Mouse (Mus musculus) 3134 (cell line): ENCODE data around the gene Atp8b4.
A peak's percentile ranks its signal among the peaks of the same experiment; 100 is the strongest.

Experiments
- DNase-seq: peaks from one replicate; pipeline ENCODE4 v3.0.0-alpha.2; 2011; ENCODE audit warnings: low spot score; ENCODE audit not compliant: insufficient read length; ENCODE audit errors: extremely low read depth

The Atp8b4 gene

DNA sequence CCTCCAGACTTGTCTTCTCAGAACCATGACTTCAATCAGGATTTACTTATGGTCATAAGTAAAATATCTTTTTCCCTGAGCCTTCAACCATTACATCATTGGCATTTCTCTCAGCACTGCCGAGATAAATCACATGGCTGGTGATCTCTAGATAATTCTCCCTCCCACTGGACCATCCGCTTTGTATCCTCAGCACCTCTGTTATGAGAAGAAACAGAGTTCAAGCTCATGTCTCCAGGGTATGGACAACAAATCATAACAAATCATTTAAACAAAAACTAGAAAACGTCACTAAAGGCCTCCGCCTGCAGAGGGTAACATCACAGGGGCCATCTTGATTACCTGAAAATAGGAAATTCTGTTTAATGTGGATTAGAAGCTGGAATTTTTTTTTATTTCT, 58.9 kb downstream of the Atp8b4 start:
- no peak for DNase-seq

DNA sequence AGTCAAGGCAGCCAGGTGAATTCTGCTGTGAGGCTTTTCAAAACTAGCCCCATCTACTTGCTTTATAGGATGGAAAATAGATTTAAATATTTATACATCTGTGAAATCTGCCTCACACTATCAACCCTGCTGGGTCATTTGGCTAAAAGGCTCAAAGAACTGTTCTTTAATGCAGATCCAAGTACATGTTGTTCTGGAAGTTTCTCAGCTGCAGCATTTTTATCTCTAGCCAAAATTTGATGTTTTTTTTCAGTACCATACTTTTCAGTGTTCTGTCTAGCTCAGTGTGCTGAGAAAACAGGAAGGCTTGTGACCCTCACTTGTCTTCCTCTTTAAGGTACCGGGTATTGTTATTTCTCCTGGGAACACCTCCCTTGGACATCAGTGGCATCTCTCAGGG, 65.8 kb downstream of the Atp8b4 start:
- no peak for DNase-seq

DNA sequence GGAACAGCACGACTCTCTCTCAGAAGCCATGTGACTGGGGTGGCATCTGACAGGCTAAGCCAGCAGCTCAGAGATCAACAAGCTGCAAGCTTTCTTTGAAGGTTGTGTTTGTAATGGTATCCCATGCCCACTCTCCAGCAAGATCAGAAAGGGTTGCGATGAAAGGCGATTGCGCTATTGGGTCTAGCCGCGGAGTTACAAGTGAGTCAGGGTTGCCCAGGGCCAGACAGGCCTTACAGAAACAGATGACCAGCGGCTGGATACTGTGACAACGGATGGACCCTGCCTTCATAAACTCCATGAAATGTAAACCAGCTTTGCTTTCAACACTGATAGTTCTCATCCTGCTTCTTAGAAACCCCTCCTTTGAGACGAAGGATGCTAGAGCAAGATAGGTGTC, 66.2 kb downstream of the Atp8b4 start:
- DNase-seq: no peak

DNA sequence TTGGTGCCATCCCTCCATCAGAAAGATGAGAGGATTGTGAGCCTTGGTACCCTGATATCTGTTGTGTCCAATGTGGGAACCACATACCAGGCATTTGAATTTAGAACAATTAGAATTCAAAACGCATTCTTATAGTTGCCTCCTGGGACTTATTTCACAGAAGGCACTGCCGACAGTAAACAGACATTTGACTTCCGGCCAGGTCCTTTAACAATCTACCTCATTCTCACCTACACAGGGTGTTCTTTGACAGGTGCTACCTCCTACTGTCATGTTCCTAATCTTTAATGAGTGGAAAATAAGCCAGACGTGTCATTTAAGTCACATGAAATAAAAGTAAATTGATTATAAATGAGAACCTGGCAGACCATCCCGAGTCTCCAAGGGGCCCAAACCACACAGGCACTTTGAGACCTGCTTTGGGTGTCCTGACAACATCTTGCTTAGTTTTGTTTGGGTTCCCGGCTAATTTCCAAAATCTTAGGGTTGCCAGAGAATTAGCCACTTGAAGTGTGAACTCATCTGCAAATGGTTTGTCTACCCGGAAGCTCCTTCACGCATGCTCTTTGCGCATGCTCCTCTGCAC, 67.9 kb downstream of the Atp8b4 start:
- no peak for DNase-seq

DNA sequence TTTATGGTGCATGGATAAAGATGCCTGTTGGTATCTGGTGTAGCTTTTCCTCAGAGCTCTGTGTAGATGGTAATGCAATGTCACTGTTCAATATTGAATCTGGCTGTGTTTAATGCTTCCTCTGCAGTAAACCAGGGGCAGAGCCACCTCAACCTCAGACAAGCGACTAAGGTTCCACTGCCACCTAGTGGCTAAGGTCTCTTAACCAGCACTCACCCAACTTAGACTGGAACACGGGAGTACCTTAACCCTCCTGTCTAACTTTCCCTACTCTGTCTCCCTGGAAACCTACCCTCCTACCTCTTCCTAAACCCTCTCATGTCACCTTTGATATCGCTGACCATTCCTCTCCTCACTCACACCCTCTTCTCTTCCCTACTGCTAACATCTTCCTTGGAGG, 71.2 kb downstream of the Atp8b4 start:
- DNase-seq: peak; percentile 26

DNA sequence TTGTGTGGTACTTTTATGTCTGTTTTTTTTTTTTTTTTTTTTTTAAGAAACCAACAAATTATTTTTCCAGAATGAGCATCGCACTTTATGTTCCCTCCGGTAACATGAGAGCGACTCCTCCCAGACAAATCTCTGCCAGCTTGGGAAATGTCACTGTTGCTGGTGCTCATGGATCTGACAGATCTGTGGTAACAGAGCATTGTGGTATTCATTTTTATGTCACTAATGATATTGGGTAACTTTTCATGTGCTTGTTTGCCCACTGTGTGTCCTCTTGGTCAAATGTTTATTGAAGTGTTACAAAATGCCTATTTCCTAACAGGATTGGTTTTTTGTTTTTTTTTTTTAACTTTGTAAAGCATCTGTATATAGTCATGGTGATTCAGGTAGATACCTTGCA, 75.3 kb downstream of the Atp8b4 start:
- DNase-seq: no peak

DNA sequence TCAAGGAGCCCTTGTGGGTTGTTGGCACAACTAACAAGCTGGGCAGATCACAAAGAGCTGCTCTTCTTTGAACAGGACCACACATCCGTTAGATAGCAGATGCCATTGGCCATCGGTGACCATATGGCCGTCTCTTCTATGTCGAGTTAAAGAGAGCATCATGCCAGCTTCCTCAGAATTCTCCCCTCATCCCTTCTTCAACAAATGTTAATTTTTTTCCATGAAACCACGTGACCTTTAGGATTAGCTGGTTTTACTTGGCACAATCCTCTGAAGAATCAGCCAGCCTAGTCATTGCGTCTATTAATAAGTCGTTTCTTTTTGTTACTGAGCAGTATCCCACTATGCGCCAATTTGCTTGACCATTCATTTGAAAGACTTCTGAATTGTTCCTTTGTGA, 75.8 kb downstream of the Atp8b4 start:
- no peak for DNase-seq

DNA sequence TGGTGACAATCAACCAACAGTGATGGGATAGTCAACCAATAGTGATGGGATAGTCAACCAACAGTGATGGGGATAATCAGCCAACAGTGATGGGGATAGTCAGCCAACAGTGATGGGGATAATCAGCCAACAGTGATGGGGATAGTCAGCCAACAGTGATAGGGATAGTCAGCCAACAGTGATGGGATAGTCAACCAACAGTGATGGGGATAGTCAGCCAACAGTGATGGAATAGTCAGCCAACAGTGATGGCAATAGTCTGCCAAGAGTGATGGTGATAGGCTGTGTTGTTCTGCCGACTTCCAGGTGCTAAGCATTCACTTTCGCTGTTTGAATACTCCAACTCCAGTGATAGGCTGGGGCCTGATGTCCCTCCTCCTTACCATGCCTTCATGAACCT, 79.6 kb downstream of the Atp8b4 start:
- no peak for DNase-seq

DNA sequence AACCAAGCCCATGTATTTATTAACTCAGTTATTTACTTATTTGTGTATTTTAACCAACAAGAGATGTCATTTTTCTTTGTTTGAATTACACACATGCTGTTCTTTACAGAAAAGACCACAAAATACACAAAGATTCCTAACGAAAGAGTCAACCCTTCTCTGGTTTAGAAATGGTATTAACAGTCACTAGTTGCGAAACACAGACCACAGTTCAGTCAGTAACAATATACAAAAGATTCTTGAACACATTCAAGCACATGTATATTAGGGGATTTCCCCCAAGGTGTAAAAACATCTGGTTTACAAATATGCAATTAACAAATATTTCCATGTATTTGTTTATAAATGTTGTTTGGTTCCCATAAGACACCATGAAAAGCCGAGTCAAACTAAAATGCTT, 81.6 kb downstream of the Atp8b4 start:
- peak; percentile 45 for DNase-seq

DNA sequence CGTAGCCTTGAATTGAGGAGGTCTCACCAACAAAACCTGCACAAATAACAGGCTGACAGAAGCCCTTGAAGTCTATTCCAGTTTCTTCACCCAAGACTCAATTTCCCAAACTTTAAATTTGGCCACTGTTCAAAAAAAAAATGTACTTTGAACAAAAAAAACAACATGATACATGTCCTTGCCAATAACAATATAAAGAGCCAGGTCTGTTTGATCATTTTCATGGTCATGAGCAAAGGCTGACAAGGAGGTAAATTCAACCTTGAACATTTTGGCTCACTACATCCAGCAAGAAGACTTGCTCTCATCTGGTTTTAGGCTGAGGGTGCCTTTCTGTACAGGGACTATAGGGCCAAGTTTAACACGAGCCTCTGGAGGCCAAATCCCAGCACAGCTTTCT, 83.7 kb downstream of the Atp8b4 start:
- no peak for DNase-seq

DNA sequence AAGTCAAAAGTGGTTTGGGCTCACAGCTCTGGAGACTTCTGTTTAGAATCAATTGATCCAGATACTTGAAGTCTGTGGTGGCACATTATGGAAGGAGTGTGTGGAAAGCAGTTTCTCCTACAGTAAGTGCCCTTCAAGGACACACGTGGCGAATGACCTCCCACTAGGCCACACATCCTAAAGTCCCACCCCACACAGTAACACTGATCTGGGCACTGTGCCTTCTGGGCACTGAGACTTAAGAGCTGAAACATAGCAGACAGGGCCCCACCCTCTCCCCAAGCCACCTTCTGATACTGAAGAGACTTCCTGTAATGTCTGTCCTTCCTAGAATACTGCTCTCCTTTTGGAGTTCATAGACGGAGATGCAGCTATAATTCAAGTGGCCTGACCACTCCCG, 84.5 kb downstream of the Atp8b4 start:
- no peak for DNase-seq

DNA sequence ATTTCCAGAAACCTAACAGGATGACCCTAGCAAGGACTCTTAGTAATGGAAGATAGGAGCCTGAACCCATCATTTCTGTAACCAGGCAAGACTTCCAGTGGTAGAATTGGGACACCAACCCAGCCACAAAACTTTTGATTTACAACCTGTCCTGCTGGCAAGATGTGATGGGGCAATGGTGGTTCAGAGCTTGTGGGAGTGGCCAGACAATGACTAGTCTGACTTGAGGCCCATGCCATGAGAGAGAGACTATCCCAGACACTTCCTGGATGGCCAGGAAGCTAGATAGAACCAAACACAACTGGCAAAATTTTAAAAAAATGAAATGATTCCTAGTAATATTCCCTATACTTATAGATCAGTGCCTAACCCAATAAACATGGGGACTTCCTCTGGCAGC, 87.7 kb downstream of the Atp8b4 start:
- DNase-seq: no peak

DNA sequence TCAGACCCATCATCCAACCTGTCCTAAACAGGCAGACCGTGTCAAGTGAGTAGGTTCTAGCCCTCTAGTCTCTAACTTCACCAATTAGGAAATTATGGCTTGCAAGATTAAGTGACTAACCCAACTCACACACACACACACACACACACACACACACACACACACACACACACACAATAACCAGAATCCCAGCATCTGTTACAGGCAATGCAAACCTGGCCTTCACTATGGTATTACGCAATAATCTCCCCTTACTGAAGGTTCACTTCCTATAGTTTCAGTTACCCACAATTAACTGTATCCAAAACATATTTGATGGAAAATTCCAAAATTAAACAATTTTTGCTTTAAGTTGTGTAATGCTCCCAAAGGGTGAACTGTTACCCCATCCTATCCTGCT, 101.0 kb downstream of the Atp8b4 start:
- DNase-seq: no peak

DNA sequence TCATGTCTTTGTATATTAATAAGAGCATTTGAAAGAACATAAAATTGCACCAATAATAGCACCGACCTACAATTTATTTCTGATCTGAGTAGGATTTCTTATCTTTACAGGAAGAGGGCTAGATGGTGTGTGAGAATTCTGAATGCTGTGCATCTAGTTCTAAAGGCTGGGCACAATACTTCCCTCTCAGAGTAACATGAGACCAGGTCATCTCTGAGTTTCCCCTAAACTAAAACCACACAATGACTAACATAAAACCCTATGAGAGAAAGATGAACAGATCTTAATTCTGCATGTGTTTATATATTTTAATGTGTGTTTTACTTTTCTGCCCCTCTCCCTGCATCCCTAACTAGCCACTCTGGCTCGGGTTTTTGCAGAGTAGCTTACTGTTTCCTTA, 101.5 kb downstream of the Atp8b4 start:
- no peak for DNase-seq

DNA sequence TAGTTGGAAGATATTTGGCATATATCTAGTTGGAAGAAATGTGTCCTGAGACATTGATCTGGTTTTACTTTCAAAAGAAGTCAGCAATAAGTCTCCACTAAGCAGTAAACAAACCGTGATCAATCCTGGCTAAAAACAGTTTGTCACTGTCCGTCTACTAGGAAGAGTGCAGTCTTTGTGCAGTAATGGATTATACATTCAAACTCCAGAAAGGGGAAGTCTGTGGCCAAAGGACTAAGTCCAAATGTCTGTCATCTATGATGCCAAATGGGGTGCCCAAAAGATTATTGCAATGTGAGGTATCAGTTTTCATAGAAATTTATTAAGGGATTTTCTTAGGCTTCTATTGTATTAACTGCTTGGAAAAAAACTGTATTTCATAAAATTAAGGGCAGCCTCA, 102.3 kb downstream of the Atp8b4 start:
- no peak for DNase-seq

DNA sequence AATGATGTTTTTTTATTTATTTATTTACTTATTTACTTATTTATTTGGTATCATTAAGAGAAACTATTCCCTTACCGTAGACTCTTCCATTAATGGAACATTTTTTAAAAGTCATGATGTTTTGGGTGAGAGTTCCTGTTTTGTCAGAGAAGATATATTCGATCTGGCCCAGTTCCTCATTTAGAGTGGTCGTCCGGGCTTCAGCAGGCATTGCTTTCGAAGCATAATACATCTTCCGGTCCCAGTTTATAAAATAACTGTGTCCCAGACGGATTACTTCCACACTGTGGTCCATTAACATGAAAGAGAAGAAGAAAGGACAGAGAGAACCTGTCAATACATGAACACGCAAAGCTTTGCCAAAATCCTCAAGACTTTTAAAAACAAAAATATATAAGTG, 103.0 kb downstream of the Atp8b4 start:
- no peak for DNase-seq

DNA sequence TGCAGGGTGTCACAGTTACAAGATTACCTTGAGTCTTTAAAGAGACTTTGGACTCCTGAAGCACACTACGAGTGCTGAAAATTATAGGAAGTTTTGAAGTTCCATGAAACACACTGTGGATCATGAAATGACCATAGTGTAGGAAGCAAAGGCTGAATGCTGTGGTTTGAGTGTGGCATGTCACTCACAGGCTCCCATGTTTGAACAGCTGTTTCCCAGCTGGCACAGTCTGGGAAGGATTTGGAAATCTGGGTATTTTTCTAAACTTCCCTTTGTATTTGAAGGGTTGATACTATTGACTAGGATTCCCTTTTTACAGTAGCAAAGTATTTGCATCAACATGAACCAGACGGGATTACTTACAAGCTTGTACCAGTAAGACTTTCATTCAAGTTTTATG, 105.5 kb downstream of the Atp8b4 start:
- DNase-seq: no peak

DNA sequence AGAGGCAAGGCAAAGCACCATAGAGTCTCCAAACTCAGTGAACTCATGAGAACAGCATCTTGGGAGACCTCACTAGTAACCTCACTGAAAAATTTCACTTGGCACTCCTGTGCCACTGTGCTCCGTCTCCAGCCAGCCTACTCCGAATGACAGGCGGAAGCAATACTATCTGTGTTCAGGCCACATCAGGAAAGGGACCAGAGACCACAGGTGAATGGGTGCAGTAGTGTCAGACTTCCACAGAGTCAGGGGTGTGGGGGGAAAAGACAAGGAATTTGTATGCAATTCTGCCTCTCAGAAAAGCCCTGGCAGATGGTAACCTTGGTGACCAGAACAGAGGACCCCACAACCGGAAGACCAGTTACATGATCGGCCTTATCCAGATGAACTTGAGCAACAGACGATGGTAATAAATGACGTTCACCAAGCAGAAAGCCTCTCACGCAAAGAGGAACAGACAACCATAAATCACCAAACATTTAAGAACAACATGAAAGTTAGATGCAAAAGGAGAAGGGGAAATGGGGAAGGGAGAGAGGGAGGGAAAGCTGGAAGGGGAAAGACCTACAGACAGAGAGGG, 112.9 kb downstream of the Atp8b4 start:
- DNase-seq: no peak

DNA sequence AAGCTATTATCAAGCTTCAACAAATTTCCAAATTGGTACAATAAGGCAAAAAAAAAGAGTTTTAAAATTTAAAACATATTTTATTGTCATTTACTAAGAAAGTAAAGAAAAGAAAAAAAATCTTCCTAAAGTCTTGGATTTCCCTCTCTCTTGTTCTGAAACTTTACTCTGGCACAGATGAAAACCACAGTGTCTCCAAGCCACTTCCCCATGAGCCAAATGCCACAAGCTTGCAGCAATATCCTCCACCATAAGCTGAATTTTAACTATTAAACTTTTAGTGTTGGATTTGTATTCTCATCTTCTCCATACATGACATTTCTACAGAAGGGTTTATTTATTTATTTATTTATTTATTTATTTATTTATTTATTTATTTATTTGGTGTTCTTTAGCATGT, 114.4 kb downstream of the Atp8b4 start:
- no peak for DNase-seq

DNA sequence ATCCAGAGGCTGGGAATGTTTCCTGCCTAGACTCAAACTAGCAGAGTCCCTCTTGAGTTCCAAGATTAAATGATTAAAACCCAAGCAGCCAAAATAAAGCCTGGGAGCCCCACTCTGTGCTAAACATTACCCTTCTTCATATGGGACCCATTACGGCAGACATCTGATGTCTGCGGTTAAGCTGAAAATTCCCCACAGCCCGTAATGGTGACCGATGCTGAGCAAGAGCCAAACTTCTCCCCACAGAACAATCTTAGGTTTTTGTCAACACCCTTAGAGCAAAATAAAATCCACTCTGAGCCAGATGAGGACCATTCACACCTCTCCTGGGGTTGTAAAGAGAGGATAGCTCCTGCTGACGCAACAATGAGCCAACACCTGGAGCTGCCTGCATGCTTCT, 120.2 kb downstream of the Atp8b4 start:
- no peak for DNase-seq

DNA sequence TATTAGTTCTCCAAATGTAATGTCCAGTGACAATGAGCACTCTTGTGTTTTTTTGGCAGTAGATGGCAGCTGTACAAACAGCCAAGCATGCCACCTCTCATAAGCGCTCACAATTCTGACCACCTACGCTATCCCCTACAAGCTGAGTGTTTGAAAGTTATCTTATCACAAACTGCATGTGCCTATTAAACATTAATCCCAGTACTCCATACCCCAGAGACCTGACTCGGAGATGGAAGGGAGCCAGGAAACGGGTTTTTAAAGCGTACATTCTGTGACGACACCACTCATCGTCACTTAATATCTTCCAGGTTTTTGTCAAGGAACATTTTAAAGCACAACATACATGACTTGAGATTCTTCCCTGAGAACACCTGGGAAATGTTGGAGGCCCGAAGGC, 128.8 kb downstream of the Atp8b4 start:
- no peak for DNase-seq

DNA sequence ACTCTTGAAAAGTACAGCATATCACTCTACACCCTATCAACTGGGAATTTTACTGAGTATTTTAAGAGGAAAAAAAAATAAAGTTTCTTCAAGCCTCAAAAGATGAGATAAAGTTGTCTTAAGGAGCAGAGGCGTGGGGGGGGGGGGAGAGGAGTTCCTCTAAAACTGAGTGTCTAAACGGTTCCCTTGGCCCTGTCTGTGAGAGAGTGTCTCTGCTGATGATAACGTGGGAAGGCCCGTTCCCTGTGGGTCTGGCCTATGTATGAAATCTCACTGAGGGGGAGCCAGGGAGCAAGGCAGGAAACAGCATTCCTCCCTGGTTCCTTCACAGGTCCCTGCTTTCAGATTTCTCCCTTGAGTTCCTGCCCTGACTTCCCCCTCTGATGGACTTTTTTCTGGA, 130.7 kb downstream of the Atp8b4 start:
- no peak for DNase-seq
